Mouse (Mus musculus) limb, embryonic 14.5 days (tissue): ENCODE measurements around the gene Ipo8. TPM values are rescaled to one million over a fixed set of nuclear protein-coding genes. Genes with fewer than 3 reads are reported as not detected.
A peak's percentile ranks its signal among the peaks of the same experiment; 100 is the strongest.

Experiments used
- ATAC-seq: fragments of 200-750 bp; cut with Nextera tagmentation; 2 replicates; pipeline ENCODE4 v1.8.0; 2017; ENCODE audit warnings: low read depth, moderate number of reproducible peaks, moderate TSS enrichment; ENCODE audit not compliant: low FRiP score
- DNase-seq: peaks from one replicate; pipeline ENCODE4 v3.0.0-alpha.2; 2015; ENCODE audit warnings: low spot score
- H3K27ac ChIP-seq: fragments of 300-500 bp; sonication (generic); replicated peaks from 2 replicates; pipeline ENCODE4 v1.5.1; 2014; ENCODE audit warnings: low read depth, mild to moderate bottlenecking, low read length, moderate library complexity, mixed read lengths
- H3K27me3 ChIP-seq: fragments of 300-500 bp; sonication (generic); 2 replicates; pipeline ENCODE4 v1.6.1; 2014; ENCODE audit warnings: low read length, mixed read lengths; ENCODE audit not compliant: control insufficient read depth, insufficient read depth
- H3K36me3 ChIP-seq: fragments of 300-500 bp; sonication (generic); 2 replicates; pipeline ENCODE4 v1.6.1; 2014; ENCODE audit warnings: mild to moderate bottlenecking, low read length, moderate library complexity, mixed read lengths; ENCODE audit not compliant: control insufficient read depth, insufficient read depth
- H3K4me1 ChIP-seq: fragments of 300-500 bp; sonication (generic); 2 replicates; pipeline ENCODE4 v1.6.1; 2014; ENCODE audit warnings: antibody characterized with exemption, low read length, mixed read lengths; ENCODE audit not compliant: control insufficient read depth, insufficient read depth
- H3K4me2 ChIP-seq: fragments of 300-500 bp; sonication (generic); replicated peaks from 2 replicates; pipeline ENCODE4 v1.6.1; 2014; ENCODE audit warnings: low read depth, mild to moderate bottlenecking, low read length, moderate library complexity; ENCODE audit not compliant: severe bottlenecking
- H3K4me3 ChIP-seq: fragments of 300-500 bp; sonication (generic); replicated peaks from 2 replicates; pipeline ENCODE4 v1.5.1; 2014; ENCODE audit warnings: low read length
- H3K9ac ChIP-seq: fragments of 300-500 bp; sonication (generic); 2 replicates; pipeline ENCODE4 v1.6.1; 2014; ENCODE audit warnings: mild to moderate bottlenecking, low read depth, low read length, moderate library complexity; ENCODE audit not compliant: severe bottlenecking
- H3K9me3 ChIP-seq: fragments of 300-500 bp; sonication (generic); 2 replicates; pipeline ENCODE4 v1.6.1; 2016; ENCODE audit warnings: low read length; ENCODE audit not compliant: control insufficient read depth
- POLR2A ChIP-seq: fragments of 200-500 bp; IDR thresholded peaks from 2 replicates; pipeline ENCODE4 v1.8.0; 2012; ENCODE audit warnings: inconsistent platforms, mild to moderate bottlenecking, moderate library complexity, borderline replicate concordance; ENCODE audit not compliant: insufficient read depth, insufficient read length; ENCODE audit errors: extremely low read depth
- WGBS: fragments of 180-500 bp; shearing (Covaris S2); extraction: QIAGEN DNeasy Blood & Tissue Kit; methylation state at CpG from one replicate; pipeline ENCODE4 v1.1.7; 2014; 5-methylcytosine and 5-hydroxymethylcytosine counted together
- polyA plus RNA-seq, 2 experiments: library from polyadenylated mRNA; depleted of rRNA in 1 of 2; stranded (reverse) in 1 of 2; unstranded in 1 of 2; fragments of >200 nt; fragmentation: Nextera tagmentation in 1 of 2; extraction: Ambion mirVana in 1 of 2; gene quantifications; 2 replicates each; pipeline versions ENCODE4 v1.2.1 to v1.2.3; 2012 to 2014

Gene Ipo8
- polyA plus RNA-seq (2012; rRNA removed) (17.3 and 18.6 TPM in 2 replicates), polyA plus RNA-seq (2014; fragmentation: Nextera tagmentation; extraction: Ambion mirVana) (16.8 and 21.0 TPM in 2 replicates)

GRCm38 (mm10) chr6:148830748-148831727 is at the start of gene Ipo8:
Ipo8 (minus strand) TSS chr6:148831467.
- TF ChIP-seq POLR2A, result peak; percentile 86; the same call in 1 of the 2 replicates
- peak within 1 kb of the TSS; percentile 84 for H3K4me3 ChIP-seq
- peak; percentile 98 for ATAC-seq
- H3K9ac ChIP-seq, result peak within 1 kb of the TSS; percentile 73
- H3K4me2 ChIP-seq, result peak within 1 kb of the TSS; percentile 77
- peak within 1 kb of the TSS; percentile 44; the same call in 1 of the 2 replicates for H3K27ac ChIP-seq
- under 1% methylated on average over 38 of the region's 47 CpGs for WGBS
- no peaks in the 10 kb centered on the region for H3K27me3 ChIP-seq
- no peaks in the 10 kb centered on the region for H3K36me3 ChIP-seq
- DNase-seq, result peak; percentile 98
- peaks cover 11% of the 10 kb centered on the region for H3K4me1 ChIP-seq
- H3K9me3 ChIP-seq, result no peaks in the 10 kb centered on the region

- H3K9me3 ChIP-seq, result no peaks in the 10 kb centered on the region
- 89% methylated on average over 1 of the region's 1 CpGs for WGBS
- ATAC-seq, result no peak
These were observed 42.6 kb upstream of the Ipo8 start for GRCm38 (mm10) chr6:148873911-148874310.

GRCm38 (mm10) chr6:148845629-148846028 is 14.4 kb upstream of the Ipo8 start:
- H3K9me3 ChIP-seq, result no peaks in the 10 kb centered on the region
- no peaks in the 10 kb centered on the region for H3K27me3 ChIP-seq
- no peak overlapping the region for H3K9ac ChIP-seq
- H3K36me3 ChIP-seq, result peaks cover 2% of the 10 kb centered on the region; the same call in 1 of the 2 replicates
- no peak overlapping the region for H3K4me2 ChIP-seq
- ATAC-seq (no peak), DNase-seq (no peak)
- no peak for TF ChIP-seq POLR2A
- H3K4me3 ChIP-seq, result no peak overlapping the region
- no peaks in the 10 kb centered on the region for H3K4me1 ChIP-seq
- H3K27ac ChIP-seq, result no peak overlapping the region

More at GRCm38 (mm10) chr6:148873911-148874310, 42.6 kb upstream of the Ipo8 start:
- no peaks in the 10 kb centered on the region for H3K27me3 ChIP-seq
- no peak for DNase-seq
- no peak overlapping the region for H3K4me2 ChIP-seq
- H3K27ac ChIP-seq, result no peak overlapping the region
- H3K9ac ChIP-seq, result no peak overlapping the region
- no peak overlapping the region for H3K4me3 ChIP-seq
- H3K36me3 ChIP-seq, result no peaks in the 10 kb centered on the region
- no peaks in the 10 kb centered on the region for H3K4me1 ChIP-seq
- TF ChIP-seq POLR2A, result no peak

GRCm38 (mm10) chr6:148841760-148842159 is 10.5 kb upstream of the Ipo8 start:
- Histone ChIP-seq H3K9me3 (no peaks in the 10 kb centered on the region), H3K4me1 (no peaks in the 10 kb centered on the region), H3K36me3 (no peaks in the 10 kb centered on the region; the same call in 1 of the 2 replicates), H3K9ac (no peak overlapping the region), H3K27me3 (no peaks in the 10 kb centered on the region), H3K27ac (no peak overlapping the region), H3K4me2 (no peak overlapping the region), H3K4me3 (no peak overlapping the region)
- WGBS, result 88% methylated on average over 1 of the region's 1 CpGs
- DNase-seq, result no peak
- ATAC-seq, result no peak
- TF ChIP-seq POLR2A, result no peak

GRCm38 (mm10) chr6:148838460-148838859 is 7.2 kb upstream of the Ipo8 start:
- Histone ChIP-seq H3K36me3 (no peaks in the 10 kb centered on the region), H3K27ac (no peak overlapping the region), H3K4me3 (no peak overlapping the region), H3K4me2 (no peak overlapping the region), H3K4me1 (no peaks in the 10 kb centered on the region), H3K9ac (no peak overlapping the region), H3K9me3 (no peaks in the 10 kb centered on the region), H3K27me3 (no peaks in the 10 kb centered on the region)
- DNase-seq, result no peak
- no peak for TF ChIP-seq POLR2A
- no peak for ATAC-seq
